Mouse (Mus musculus) heart, postnatal 0 days (tissue): Measurements from ENCODE around the gene Uhrf1.

ENCODE experiments used
- CTCF ChIP-seq: IDR thresholded peaks from 2 replicates; pipeline ENCODE4 v1.5.1; 2016; ENCODE audit warnings: antibody characterized with exemption, control low read depth, low read depth
- EP300 ChIP-seq: IDR thresholded peaks from 2 replicates; pipeline ENCODE4 v1.6.1; 2016; ENCODE audit warnings: antibody characterized with exemption, low read depth

GRCm38 (mm10) chr17:56359183-56359725 lies 56.1 kb downstream of the Uhrf1 start:
- TF ChIP-seq CTCF (no peak), EP300 (no peak)
